Mouse (Mus musculus) fibroblast of lung, adult 2 months (primary cell): ENCODE data around the gene Tle4.
A peak's percentile ranks its signal among the peaks of the same experiment; 100 is the strongest.
"Not testable (repeated sequence)": the region's sequence is repeated elsewhere in the genome, so short reads cannot be mapped to it uniquely, and the experiment has no call there.

Experiments used
- DNase-seq: peaks from one replicate; pipeline ENCODE4 v3.0.0-alpha.2; 2011; ENCODE audit warnings: low read depth

The Tle4 gene

DNA sequence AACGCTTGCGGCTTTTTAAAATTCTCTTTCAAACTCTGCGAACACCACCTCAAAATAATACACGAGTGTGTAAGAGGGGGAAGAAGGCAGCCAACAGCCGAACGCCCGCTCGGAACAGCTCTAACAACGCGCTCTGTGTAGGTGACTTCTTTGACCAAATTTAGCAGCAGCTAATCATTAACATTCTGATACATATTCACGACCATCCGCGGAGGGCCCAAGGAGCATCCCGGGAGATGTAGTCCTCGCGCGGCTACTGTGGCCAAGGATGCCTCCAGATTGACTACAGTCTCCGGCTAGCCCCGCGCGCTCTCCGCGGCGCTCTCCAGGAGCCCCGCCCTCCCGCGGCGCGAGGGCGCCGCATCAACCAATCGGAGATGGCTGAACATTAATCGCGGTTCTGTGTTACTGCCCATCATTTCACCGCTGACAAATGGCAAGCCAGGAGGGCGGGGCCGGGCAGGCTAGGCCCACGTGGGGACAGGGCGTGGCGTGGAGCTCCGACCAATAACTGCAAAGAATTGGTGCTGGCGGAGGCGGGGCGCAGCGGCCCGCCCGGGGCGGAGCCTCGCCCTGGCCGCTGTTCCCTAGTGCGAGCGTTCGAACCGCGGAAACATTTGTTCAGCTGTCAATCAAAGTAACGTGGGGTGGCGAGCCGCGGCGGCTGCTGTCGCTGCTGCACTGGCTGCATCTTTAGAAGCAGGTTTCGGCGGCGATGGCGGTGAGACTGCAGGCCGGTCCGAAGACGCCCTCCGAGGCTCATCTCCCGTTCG, at the start of gene Tle4:
TSS of gene Tle4 (minus strand) at position 135 of the 773 bp plus-strand sequence.
- DNase-seq = peak; percentile 99

DNA sequence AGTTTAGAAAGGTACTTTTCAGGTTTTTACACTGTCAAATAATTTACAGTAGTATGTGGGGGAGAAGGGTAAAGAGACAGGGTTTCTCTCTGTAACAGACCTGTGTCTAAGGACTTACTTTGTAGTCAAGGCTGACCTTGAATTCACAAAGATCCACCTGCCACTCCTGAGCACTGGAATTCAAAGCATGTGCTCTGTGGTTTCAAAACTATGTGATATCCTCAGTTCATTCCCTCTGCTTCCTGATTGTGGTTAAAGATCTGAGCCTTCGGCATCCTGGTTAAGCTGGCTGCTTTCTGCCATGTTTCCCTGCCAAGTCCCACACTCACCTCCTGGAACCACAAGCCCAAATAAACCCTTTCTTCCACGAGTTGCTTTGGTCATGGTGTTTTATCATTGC, 47.8 kb upstream of the Tle4 start:
- no peak for DNase-seq

GRCm38 (mm10) chr19:14644756-14645155, 46.9 kb upstream of the Tle4 start:
- no peak for DNase-seq

GRCm38 (mm10) chr19:14643091-14643490, 45.2 kb upstream of the Tle4 start:
- DNase-seq = not testable (repeated sequence)

DNA sequence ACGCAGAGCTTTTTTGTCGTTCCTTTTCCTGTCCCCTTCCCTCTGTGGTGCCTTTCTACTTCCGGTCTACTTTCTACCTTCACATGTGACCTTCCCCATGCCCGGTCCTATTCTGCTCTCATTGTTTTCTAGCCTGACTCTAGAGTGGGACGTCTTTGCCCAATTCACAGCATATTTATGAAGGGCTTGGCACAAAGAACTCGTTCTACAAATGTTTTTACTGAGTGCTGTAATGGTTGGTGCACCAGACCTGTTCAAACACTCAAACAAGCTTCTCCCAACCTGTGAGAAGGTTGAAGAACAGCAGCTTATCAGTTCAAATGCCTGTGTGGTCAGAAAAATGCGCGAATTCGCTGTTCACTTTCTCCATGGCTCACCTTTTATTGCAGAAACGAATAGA, 44.8 kb upstream of the Tle4 start:
- no peak for DNase-seq

- no peak for DNase-seq
Measured at GRCm38 (mm10) chr19:14635213-14635928, 37.5 kb upstream of the Tle4 start.

DNA sequence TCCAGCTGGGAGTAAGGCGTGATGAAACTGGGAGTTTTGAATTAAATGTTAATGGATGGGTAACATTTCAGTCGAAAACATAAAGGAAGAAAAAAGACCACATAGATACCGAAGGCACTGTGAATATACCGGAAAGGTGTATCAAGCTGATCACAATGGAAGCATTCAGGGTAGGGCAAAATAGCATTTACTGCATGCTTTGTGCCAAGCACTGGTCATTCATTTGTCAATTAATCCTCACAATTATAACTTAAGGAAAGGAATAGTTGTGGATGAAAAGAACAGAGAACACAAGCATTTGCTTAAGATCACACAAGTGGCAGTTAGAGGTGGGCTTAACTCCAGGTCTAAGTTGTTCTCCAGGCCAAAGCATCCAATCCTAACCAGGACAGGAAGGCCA, 25.5 kb upstream of the Tle4 start:
- no peak for DNase-seq

- DNase-seq = peak; percentile 37
Measured at GRCm38 (mm10) chr19:14620534-14620933, 22.7 kb upstream of the Tle4 start.

DNA sequence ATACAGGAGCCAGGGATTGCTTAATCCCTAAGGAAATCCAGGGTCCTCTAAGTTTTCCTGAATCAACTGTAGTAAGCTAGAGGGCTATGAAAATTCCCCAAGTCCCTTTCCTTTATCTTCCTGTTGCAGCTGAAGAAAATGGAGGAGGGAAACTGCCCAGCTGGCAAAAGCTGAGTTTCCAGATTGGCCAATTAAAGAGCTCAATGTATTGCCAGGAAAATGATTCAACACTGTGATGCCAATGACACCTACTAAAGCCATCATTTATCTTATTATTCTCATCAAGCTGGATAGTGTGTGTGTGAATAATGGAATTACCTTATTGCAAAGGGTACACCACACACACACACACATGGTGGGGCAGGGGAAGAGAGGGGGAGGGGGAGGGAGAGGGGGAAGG, 22.0 kb upstream of the Tle4 start:
- DNase-seq = no peak

DNA sequence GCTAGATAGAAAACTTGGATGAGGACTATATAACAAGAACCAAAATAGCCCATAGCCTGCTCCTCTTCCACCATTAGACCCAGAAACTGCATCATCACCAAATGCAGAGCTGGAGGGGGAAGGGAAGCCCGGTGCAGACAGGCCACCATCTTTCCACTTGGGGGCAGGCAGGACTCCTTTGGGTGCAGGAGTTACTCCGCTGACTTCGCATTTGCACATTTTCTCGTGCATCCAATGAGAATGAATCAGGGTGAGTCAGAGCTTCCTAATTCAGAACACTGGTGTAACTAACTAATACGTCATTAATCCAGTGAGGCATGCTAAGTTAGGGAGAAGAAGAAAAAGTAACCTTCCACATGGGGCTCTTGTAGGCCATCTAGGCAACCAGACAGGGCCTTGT, 17.0 kb upstream of the Tle4 start:
- no peak for DNase-seq

DNA sequence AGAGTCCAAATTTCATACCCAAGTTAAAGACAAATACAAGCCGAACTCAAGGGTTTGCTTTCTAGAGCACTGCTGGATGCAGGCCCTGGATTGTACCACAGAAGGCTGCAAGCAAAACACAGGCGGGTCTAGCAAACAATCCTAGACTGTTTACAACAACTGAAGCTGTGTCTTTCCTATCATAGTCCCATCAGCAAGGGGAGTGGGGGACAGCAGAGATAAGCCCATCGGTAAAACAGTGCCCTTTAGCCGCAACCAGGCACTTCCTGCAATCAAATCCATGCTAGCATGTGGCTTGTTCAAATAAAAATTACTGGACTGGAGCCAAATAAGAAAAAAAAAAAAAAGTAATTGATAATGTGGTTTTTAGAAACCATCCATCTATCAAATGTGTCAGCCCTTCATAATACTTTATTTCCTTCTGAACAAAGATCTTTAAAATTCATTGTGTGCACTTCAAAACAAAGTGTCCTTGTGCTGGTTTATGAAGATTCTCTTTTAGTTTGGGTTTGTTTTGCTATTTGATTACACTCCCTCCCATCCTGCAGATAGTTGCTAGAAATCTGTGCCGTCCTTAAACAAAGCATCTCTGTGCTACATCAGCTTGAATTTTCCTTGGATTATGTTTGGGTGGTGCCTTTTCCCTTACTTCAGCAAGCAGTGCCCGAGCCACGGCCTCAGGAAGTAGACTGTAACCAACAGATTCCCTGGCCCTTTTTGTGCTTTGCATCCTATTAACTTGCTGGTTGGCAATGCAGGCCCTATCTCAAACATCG, 12.9 kb upstream of the Tle4 start:
- no peak for DNase-seq

DNA sequence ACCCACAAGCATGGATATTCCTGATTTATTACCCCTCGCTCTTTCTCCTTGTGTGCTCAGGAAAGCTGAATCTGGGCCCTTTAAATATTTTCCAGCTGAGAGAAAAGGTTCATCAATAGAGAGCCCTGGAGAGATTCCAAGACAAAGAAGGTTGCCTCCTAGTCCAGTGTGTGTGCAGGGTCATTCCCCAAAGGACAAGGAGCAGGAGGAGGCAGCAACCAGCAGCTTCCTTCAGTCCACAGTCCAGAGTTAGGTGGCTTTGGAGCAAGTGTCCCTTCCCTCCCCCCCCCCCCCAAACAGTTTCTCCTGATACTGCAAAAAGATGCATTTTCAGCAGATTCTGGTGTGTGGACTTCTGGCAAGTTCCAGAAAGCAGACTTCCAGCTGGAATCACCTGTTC, 3.0 kb upstream of the Tle4 start:
- no peak for DNase-seq

GRCm38 (mm10) chr19:14600354-14600753, 2.5 kb upstream of the Tle4 start:
- DNase-seq = no peak

- DNase-seq = no peak
Measured at GRCm38 (mm10) chr19:14599851-14600251, 2.0 kb upstream of the Tle4 start.

- no peak for DNase-seq
Measured at GRCm38 (mm10) chr19:14598690-14599288, 938 bp upstream of the Tle4 start.

GRCm38 (mm10) chr19:14596941-14597916, 622 bp downstream of the Tle4 start:
- DNase-seq = no peak

DNA sequence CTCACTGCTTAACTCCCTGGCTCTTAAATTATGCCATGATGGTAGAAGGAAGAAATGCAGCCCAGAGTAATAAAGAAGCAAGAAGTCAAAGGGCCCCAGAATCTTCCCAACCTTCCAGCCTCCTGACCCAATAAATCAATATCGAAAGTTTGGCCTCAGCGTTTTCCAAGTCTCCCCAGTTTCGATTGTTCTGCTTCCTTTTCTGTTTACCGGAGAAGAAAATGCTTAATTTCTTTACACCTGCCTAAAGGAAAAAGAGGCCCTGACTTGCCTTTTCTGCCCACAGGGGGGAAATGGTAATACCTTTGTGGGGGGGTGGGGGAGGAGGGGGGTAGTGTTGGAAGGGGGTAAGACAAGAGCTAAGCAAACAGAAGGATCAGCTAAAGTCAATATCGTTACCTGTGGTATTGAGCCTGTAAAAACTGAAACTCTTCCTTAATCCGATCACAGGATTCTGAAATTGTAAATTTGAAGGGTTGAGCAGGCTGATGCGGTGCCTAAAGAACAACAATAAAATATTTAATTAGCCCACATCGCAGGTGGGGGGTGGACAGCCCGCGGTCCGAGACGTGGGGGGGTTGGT, 1.4 kb downstream of the Tle4 start:
- no peak for DNase-seq

GRCm38 (mm10) chr19:14595390-14595997, 2.4 kb downstream of the Tle4 start:
- no peak for DNase-seq

GRCm38 (mm10) chr19:14594537-14594936, 3.3 kb downstream of the Tle4 start:
- DNase-seq = no peak

GRCm38 (mm10) chr19:14591809-14592535, 5.9 kb downstream of the Tle4 start:
- no peak for DNase-seq
